Mouse (Mus musculus): Measurements from ENCODE around the gene Abracl. TPM values are rescaled to one million over a fixed set of nuclear protein-coding genes. Genes with fewer than 3 reads are reported as not detected.

The Abracl gene
- polyA plus RNA-seq, 1 experiment: 224 TPM

DNA sequence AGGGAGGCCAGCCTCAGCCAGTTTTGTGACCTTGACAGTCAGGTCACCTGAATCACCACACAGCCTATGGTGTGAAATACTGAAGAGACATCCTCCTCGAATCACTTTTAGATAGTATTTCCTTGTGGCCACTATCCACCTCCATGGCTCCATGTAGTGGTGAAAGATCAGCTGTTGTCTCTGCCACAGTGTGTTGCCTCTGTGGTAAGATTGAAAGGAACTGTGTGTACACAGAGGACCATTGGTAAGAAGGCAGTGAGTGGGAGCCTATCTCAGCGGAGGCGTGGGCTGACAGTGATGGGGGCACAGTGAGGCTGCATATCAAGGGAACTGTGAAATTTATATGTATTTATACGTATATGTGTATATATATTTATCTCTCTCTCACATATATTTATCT, 38.4 kb upstream of the Abracl start:
- TF ChIP-seq POLR2A (IDR thresholded peaks at IDR 0.05; ENCODE audit: low read depth, low read length) (no peak), CTCF (IDR thresholded peaks at IDR 0.05; ENCODE audit: borderline replicate concordance, insufficient read depth, low read length) (no peak)
- no peak overlapping the region for H3K27ac ChIP-seq (ENCODE audit: insufficient read depth, low read length)

DNA sequence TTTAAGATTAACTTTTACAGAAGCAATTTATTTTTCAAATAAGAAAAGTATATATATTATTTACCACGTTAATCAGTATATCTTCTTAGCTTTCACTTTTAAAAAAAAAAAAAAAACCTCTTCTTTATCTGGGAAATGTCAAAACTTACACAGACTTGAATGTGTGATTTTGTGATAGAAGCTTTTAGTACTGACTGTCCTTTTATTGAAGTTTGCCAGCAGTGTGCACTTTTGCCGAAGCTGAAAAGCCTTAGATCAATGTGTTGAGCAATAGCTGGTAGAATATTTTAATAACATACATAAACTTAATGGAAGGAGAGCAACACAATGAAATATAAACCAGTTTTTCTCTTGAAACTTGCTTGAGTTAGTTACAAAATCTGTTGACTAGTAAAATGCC, 37.7 kb upstream of the Abracl start:
- no peak overlapping the region for H3K4me3 ChIP-seq (ENCODE audit: insufficient read depth, low read length)
- no peak overlapping the region for H3K27ac ChIP-seq (ENCODE audit: insufficient read depth, low read length)
- no peak for TF ChIP-seq CTCF (IDR thresholded peaks at IDR 0.05; ENCODE audit: borderline replicate concordance, insufficient read depth, low read length)
- no peak for TF ChIP-seq POLR2A (IDR thresholded peaks at IDR 0.05; ENCODE audit: low read depth, low read length)
- H3K4me1 ChIP-seq (ENCODE audit: control insufficient read depth, insufficient read depth, low read length): peaks cover 10% of the 10 kb centered on the region; the same call in 1 of the 2 replicates

More for the DNA sequence above, 38.4 kb upstream of the Abracl start:
- H3K4me3 ChIP-seq (ENCODE audit: insufficient read depth, low read length): no peak overlapping the region
- H3K4me1 ChIP-seq (ENCODE audit: control insufficient read depth, insufficient read depth, low read length): peaks cover 10% of the 10 kb centered on the region; the same call in 1 of the 2 replicates

DNA sequence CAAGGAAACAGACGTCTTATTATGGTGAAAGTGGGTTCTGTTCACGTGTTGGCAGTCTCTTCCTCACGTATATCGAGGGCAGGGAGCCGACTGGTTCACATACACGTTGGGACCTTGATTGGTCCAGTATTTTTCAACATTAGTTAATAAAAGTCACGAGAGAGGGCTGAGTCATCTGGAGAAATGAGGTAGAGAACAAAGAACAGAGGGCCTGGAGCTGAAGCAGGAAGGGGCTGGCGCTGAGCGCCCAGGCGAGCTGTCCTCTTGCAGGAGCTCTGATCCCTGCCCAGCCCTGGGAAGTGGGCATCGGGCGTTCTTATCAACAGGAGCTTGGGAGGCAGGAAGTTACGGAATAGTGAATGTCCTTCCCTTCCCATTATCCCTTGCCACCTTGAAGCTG, 36.7 kb upstream of the Abracl start:
- Histone ChIP-seq H3K4me1 (ENCODE audit: control insufficient read depth, insufficient read depth, low read length) (peaks cover 10% of the 10 kb centered on the region; the same call in 1 of the 2 replicates), H3K27ac (ENCODE audit: insufficient read depth, low read length) (no peak overlapping the region), H3K4me3 (ENCODE audit: insufficient read depth, low read length) (no peak overlapping the region)
- no peak for TF ChIP-seq POLR2A (IDR thresholded peaks at IDR 0.05; ENCODE audit: low read depth, low read length)
- TF ChIP-seq CTCF (IDR thresholded peaks at IDR 0.05; ENCODE audit: borderline replicate concordance, insufficient read depth, low read length): no peak

DNA sequence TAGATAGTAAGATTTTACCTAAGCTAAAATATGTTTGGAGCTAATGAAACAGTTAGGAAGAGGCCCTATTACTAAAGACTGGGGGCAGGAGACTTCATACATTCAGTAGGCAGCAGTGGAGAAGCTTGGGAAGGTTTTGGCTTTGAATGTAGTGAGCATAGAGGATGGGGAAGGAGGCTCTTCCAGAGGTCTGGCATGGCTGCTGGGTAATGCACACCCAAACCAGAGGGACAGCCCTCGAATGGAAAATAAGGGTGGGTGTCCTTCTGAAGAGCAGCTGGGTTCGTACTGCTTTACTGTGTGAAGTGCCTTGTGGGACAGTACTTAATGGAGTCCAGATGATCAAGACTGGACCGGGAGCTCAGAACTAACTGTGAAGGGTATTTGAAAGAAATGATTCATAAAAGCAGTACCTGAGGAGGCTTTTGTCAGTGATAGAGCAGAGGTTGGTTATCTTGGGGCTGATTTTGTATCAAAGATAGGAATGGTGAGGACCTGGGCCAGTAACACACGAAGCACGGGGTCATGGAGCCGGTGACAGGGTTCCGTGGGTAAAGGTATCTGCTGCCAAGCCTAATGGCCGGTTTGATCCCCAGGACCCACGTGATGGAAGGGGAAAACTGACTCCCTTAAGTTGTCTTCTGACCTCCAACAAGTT, 35.7 kb upstream of the Abracl start:
- Histone ChIP-seq H3K4me1 (ENCODE audit: control insufficient read depth, insufficient read depth, low read length) (peaks cover 10% of the 10 kb centered on the region; the same call in 1 of the 2 replicates), H3K27ac (ENCODE audit: insufficient read depth, low read length) (no peak overlapping the region), H3K4me3 (ENCODE audit: insufficient read depth, low read length) (no peak overlapping the region)
- TF ChIP-seq POLR2A (IDR thresholded peaks at IDR 0.05; ENCODE audit: low read depth, low read length) (no peak), CTCF (IDR thresholded peaks at IDR 0.05; ENCODE audit: borderline replicate concordance, insufficient read depth, low read length) (no peak)

DNA sequence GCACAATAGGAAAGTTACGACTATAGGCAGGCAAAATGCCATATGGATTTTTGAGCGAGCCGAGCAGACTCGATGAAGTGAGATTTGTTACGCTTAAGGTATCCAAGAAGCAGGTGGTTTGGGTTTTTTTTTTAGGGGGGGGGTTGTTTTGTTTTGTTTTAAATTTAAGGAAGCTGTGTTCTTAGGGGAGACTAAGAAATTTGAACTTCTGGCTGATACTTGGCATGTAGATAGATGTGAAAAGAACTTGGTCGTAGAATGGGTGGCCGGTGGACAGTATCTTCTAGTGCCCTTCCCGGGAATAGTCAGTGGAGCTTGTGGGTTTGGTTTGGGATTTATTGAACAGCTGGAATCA, 33.3 kb upstream of the Abracl start:
- Histone ChIP-seq H3K27ac (ENCODE audit: insufficient read depth, low read length) (no peak overlapping the region; the same call in 1 of the 2 replicates), H3K4me3 (ENCODE audit: insufficient read depth, low read length) (peak overlapping the region; percentile 99), H3K4me1 (ENCODE audit: control insufficient read depth, insufficient read depth, low read length) (peaks cover 11% of the 10 kb centered on the region; the same call in 1 of the 2 replicates)
- TF ChIP-seq POLR2A (IDR thresholded peaks at IDR 0.05; ENCODE audit: low read depth, low read length): no peak
- no peak for TF ChIP-seq CTCF (IDR thresholded peaks at IDR 0.05; ENCODE audit: borderline replicate concordance, insufficient read depth, low read length)

DNA sequence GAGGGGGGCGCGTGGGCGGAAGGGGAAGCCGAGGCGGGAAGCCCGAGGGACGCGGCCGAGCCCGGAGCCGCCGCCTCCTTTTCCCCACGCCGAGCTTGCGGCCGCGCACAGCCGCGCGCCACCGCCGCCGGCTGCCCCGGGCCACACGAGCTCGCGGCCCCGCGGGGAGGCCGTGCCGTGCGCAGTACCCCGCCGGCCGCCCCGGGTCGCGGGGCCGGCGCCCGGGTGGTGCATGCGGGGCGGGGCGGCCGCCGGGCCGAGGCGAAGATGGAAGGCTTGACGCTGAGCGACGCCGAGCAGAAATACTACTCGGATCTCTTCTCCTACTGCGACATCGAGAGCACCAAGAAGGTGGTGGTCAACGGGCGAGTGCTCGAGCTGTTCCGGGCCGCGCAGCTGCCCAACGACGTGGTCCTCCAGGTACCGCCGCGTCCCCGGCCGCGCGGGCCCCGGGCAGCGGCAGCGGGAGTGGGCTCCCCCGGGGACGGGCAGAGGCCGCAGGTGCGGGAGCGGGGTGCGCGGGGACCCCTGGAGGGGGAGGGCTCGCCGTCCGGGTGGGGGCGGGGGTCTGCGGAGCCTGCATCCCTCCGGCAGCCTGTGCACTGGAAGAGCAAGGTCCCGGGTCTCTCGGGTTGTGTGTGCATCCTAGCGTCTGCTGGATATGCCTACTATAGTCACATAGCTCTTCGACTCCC, 32.8 kb upstream of the Abracl start, which contains the start of gene Reps1:
Gene Reps1, plus strand, starts transcription at position 166 of the 695 bp plus-strand sequence.
- Histone ChIP-seq H3K27ac (ENCODE audit: insufficient read depth, low read length) (peak within 1 kb of the TSS; percentile 29; the same call in 1 of the 2 replicates), H3K4me3 (ENCODE audit: insufficient read depth, low read length) (peak within 1 kb of the TSS; percentile 99), H3K4me1 (ENCODE audit: control insufficient read depth, insufficient read depth, low read length) (peaks cover 10% of the 10 kb centered on the region; the same call in 1 of the 2 replicates)
- no peak; the same call in 1 of the 2 replicates for TF ChIP-seq POLR2A (IDR thresholded peaks at IDR 0.05; ENCODE audit: low read depth, low read length)
- TF ChIP-seq CTCF (IDR thresholded peaks at IDR 0.05; ENCODE audit: borderline replicate concordance, insufficient read depth, low read length): no peak

DNA sequence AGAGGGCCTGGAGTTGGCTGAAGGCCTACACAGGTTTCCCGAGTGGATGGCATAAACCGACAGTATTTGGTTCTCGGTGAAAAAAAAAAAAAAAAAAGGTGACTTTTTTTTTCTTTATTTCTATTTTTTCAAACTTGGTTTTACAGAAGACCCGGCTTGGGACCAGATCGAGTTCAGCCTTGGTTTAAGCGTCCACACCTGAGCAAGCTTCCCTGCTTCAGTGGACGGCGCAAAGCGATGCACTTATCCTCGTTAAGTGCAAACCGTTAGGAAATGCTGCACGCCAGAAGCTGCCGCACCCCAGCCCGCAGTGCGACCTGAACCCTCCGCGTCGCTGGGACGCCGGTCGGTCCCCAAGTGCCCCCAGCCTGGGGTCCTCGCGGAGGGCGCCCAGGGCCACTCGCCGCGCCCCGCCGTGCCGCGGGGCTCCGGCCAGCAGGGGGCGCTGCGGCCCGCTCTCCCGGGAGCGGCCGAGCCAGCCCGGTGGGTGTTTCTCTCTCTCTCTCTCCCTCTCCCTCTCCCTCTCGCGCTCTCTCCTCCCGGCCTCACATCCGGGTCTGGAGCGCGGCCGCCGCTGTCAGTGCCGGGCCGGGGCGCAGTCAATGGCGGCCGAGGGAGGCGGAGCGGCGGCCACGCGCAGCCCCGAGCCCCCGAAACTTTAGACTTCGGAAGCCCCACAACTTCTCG, 32.1 kb upstream of the Abracl start:
- Histone ChIP-seq H3K4me1 (ENCODE audit: control insufficient read depth, insufficient read depth, low read length) (peaks cover 10% of the 10 kb centered on the region; the same call in 1 of the 2 replicates), H3K4me3 (ENCODE audit: insufficient read depth, low read length) (peak overlapping the region; percentile 99), H3K27ac (ENCODE audit: insufficient read depth, low read length) (peak overlapping the region; percentile 29; the same call in 1 of the 2 replicates)
- peak; percentile 76 for TF ChIP-seq POLR2A (IDR thresholded peaks at IDR 0.05; ENCODE audit: low read depth, low read length)
- peak; percentile 23; the same call in 1 of the 2 replicates for TF ChIP-seq CTCF (IDR thresholded peaks at IDR 0.05; ENCODE audit: borderline replicate concordance, insufficient read depth, low read length)

DNA sequence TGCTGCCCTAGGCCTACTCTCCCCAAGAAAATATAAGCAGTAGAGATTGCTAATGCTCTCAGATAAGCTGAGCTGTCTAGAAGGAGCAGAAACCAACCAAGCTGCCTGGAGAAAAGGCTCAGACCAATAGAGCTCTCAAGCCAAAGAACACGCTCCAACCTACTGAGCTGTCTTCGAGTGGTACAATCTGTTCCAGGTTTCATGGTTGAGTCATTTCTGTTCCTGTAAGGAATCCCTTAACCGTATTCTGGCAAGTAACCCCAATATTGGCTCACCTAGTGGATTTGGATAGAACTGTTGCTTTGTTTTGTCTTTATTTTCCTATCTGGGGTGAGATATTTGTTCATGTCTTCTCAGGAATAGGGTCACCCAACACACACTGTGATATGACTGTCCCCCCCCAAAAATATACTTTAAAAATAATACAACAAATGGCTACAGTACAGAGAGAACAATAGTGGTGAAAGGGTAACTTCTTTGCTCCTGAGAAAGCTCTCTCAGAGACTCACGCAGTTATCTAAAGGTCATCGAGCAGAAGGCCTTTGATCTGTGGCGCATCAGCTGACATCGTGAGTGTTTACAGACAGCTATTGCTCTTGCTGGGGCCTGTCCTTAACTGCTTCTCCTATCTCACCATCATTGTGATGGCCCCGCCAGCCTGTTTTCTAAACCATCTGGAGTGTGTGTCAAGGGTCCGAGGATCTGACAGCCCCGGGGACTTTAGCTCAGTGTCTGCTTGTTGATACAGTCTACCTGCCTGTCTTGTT, 24.5 kb upstream of the Abracl start:
- TF ChIP-seq POLR2A (IDR thresholded peaks at IDR 0.05; ENCODE audit: low read depth, low read length) (no peak), CTCF (IDR thresholded peaks at IDR 0.05; ENCODE audit: borderline replicate concordance, insufficient read depth, low read length) (no peak)
- H3K4me1 ChIP-seq (ENCODE audit: control insufficient read depth, insufficient read depth, low read length): peaks cover 3% of the 10 kb centered on the region; the same call in 1 of the 2 replicates
- no peak overlapping the region for H3K4me3 ChIP-seq (ENCODE audit: insufficient read depth, low read length)
- H3K27ac ChIP-seq (ENCODE audit: insufficient read depth, low read length): no peak overlapping the region

DNA sequence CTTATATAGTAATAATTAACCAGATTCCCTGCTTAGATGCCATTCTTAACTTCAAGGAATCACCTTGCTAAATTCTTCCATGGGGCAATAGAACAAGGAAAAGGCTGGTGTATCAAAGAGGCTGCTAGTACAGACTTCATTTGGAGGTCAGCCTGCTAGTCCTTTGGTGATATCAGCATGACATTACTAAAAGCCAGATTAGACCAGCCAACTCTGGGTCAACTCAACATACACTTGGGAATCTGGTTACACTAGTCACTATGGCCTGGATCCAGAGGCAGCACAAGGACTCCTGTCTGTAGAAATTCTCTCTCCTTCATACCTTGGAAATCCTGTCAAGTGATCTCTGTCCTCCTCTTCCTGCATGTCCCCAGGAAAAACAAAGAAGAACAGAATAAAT, 23.3 kb upstream of the Abracl start:
- Histone ChIP-seq H3K27ac (ENCODE audit: insufficient read depth, low read length) (no peak overlapping the region), H3K4me1 (ENCODE audit: control insufficient read depth, insufficient read depth, low read length) (no peaks in the 10 kb centered on the region), H3K4me3 (ENCODE audit: insufficient read depth, low read length) (no peak overlapping the region)
- TF ChIP-seq POLR2A (IDR thresholded peaks at IDR 0.05; ENCODE audit: low read depth, low read length) (no peak), CTCF (IDR thresholded peaks at IDR 0.05; ENCODE audit: borderline replicate concordance, insufficient read depth, low read length) (no peak)
